Mouse (Mus musculus) embryo, embryonic 9.5 days (tissue): ENCODE measurements around the gene Cox10.

Experiments used
- DNase-seq: peaks from one replicate; pipeline ENCODE4 v3.0.0-alpha.2; 2017; ENCODE audit errors: extremely low spot score

Gene Cox10

GRCm38 (mm10) chr11:63999431-63999830, 79.8 kb downstream of the Cox10 start:
- no peak for DNase-seq

- DNase-seq, result no peak
Measured at GRCm38 (mm10) chr11:63991958-63992357, 87.3 kb downstream of the Cox10 start.

- no peak for DNase-seq
Measured at GRCm38 (mm10) chr11:63990759-63991158, 88.5 kb downstream of the Cox10 start.

GRCm38 (mm10) chr11:63990311-63990710, 89.0 kb downstream of the Cox10 start:
- no peak for DNase-seq

GRCm38 (mm10) chr11:63988991-63989860, 90.0 kb downstream of the Cox10 start:
- no peak for DNase-seq

- no peak for DNase-seq
Measured at GRCm38 (mm10) chr11:63988031-63988665, 91.1 kb downstream of the Cox10 start.

- DNase-seq, result no peak
Measured at GRCm38 (mm10) chr11:63986710-63987109, 92.6 kb downstream of the Cox10 start.

GRCm38 (mm10) chr11:63985481-63985880, 93.8 kb downstream of the Cox10 start:
- no peak for DNase-seq

- DNase-seq, result no peak
Measured at GRCm38 (mm10) chr11:63984622-63985168, 94.6 kb downstream of the Cox10 start.

- no peak for DNase-seq
Measured at GRCm38 (mm10) chr11:63977741-63978140, 101.5 kb downstream of the Cox10 start.

- DNase-seq, result no peak
Measured at GRCm38 (mm10) chr11:63976775-63977174, 102.5 kb downstream of the Cox10 start.

- no peak for DNase-seq
Measured at GRCm38 (mm10) chr11:63975260-63975899, 103.9 kb downstream of the Cox10 start.

GRCm38 (mm10) chr11:63973973-63974372, 105.3 kb downstream of the Cox10 start:
- no peak for DNase-seq

- no peak for DNase-seq
Measured at GRCm38 (mm10) chr11:63971462-63971861, 107.8 kb downstream of the Cox10 start.

GRCm38 (mm10) chr11:63970818-63971217, 108.5 kb downstream of the Cox10 start:
- DNase-seq, result no peak

GRCm38 (mm10) chr11:63969205-63969910, 109.9 kb downstream of the Cox10 start:
- DNase-seq, result no peak

GRCm38 (mm10) chr11:63968388-63969035, 110.8 kb downstream of the Cox10 start:
- DNase-seq, result no peak

- no peak for DNase-seq
Measured at GRCm38 (mm10) chr11:63967641-63968387, 111.5 kb downstream of the Cox10 start.

- no peak for DNase-seq
Measured at GRCm38 (mm10) chr11:63965437-63965836, 113.8 kb downstream of the Cox10 start.

- DNase-seq, result no peak
Measured at GRCm38 (mm10) chr11:63957207-63957606, 122.1 kb downstream of the Cox10 start.
